Mouse (Mus musculus): Measurements from ENCODE around the gene A930017K11Rik. TPM values are rescaled to one million over a fixed set of nuclear protein-coding genes. Genes with fewer than 3 reads are reported as not detected.

Gene A930017K11Rik
- total RNA-seq, 1 experiment from 2014 or later = not detected

DNA sequence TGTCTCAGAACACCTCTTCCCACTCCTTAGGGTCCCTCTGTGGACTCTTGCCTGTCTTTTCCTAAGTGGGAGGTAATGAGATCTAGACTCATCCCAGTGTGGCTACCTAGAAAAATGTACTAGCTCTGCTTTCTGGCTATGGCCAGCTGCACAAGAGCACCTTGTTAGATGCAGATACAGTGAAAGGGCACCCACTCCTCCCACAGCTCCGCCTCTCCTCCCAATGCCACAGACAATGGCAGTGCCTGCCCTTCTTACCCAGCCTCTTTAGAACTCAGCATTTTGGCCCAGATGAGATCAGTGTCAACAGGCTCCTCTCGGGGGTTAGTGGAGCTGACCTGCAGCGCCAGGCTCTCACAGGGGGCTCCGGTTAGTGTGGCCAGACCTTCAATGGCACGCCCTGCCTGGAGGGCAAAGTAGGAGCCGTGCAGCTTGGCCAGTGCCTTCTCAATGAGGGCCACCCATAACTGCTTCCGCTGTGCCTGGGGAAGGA, 10.1 kb upstream of the A930017K11Rik start:
- no peak for ATAC-seq (replicated peaks in 1 of 2; ENCODE audit: insufficient read depth in 1 of 2, low FRiP score in 2 of 2, low TSS enrichment in 1 of 2, low read depth in 1 of 2, poor library complexity in 2 of 2, severe bottlenecking in 2 of 2)

DNA sequence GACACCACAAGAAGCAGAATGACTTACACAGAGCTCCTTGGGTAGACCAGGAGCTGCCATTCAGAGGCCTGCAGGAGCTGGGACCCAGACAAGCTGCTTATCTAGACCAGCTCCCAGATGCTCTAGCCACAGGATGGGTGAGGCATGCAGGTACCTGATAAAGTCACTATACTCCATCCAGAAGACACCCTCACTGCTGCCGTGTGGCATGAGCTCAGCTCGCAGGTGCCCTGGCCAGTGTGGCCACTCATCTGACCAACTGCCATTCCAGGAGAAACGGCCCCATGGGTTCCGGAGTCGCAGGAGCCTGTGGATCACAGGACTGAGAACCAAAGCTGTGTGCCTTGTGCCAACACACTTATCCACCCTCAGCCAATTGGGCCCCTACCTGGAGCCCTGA, 9.2 kb upstream of the A930017K11Rik start:
- ATAC-seq (replicated peaks in 1 of 2; ENCODE audit: insufficient read depth in 1 of 2, low FRiP score in 2 of 2, low TSS enrichment in 1 of 2, low read depth in 1 of 2, poor library complexity in 2 of 2, severe bottlenecking in 2 of 2) = peak in 1 of 2 experiments; percentile 38; a peak in 1 of 4 replicates

DNA sequence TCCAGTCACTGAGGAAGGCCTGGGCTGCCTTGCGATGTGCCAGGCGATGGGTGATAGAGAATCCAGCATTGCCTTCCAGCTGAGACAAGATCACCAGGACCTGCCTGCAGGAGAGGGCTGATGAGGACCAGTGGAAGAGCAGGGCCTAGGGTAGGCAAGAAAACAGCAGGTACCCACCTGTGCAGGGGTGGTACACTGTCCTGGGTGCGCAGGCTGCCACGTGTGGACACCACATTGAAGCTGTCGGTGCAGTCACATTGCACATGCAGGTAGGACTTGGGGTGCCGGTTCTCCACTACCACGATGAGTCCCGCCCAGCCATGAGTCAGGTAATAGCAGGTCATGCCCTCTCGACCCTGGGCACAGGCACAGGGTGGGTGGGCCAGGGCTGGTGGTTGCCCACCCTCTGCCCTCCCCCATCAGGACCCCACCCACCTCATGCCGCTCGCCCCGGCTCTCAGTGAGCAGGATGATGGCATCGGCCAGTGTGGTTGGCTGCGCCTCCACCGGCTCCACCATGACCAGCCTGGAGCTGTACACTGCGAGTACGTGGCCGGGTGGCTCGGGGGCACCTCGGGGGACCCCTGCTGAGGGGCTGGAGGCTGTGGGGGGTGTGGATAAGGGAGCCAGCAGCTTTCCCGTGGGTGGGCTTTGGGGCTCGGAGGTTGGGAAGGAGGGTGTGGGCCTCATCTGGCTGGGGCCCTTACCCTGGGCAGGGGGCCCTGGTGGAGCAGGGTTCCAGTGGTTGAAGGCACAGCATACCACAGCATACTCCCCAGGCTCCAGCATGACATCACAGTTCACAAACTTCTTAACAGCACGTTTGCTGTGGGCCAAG, 7.5 kb upstream of the A930017K11Rik start:
- ATAC-seq (replicated peaks in 1 of 2; ENCODE audit: insufficient read depth in 1 of 2, low FRiP score in 2 of 2, low TSS enrichment in 1 of 2, low read depth in 1 of 2, poor library complexity in 2 of 2, severe bottlenecking in 2 of 2) = no peak

DNA sequence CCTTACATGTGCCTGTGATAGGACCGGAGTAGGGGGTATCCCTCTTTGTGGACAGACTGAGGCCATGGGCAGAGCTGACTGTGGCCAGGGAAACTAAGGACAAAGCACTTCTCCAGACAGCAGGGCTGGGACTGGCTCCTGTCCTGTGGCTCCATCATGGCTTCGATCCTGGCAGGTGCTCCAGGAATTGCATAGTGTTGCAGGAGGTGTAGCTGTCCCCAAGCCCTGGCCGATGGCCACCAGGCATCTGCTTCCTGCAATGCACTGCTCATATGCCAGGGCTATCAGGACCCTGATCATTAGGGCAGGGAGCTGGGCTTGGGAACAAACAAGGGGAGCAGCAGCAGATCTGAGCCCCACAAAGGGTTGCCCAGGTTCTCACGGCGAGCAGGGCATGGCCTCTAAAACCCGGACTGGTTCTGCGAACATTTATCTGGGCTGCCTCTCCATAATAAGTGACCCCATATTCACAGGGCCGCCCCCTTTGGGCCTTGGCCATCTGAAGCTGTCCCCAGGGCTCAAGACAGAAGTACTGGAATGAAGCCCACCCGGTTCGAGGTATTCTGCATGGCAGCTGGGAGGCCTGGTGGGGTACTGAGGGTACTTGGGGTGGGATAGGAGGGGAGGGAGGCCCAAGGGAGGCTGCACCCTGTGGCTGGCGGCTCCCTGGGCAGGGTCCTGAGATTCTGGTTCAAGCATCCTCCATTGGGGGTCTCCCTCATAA, 6.6 kb upstream of the A930017K11Rik start:
- no peak for ATAC-seq (replicated peaks in 1 of 2; ENCODE audit: insufficient read depth in 1 of 2, low FRiP score in 2 of 2, low TSS enrichment in 1 of 2, low read depth in 1 of 2, poor library complexity in 2 of 2, severe bottlenecking in 2 of 2)

DNA sequence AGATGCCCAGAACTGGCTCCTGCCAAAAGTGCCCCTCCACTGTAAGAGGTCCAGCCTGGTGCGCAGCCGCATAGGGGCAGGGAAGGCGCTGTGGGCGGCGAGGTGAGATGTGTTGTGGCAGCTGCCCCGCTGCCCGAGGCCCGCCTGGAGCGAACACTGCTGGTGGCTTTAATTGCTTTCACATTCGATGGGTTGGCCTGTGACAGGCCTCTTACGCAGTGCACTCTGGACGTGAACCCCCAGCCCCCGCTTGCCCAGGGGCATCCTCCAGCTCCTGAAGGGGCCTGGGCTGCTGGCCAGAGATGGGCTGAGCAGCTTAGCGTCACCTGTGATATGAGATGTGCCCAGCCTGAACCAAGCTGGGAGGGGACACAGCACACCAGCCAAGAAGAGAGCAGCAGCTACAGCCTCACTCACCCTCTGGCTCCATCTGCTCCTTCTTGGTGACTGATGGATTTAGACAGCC, 5.3 kb upstream of the A930017K11Rik start:
- no peak for ATAC-seq (replicated peaks in 1 of 2; ENCODE audit: insufficient read depth in 1 of 2, low FRiP score in 2 of 2, low TSS enrichment in 1 of 2, low read depth in 1 of 2, poor library complexity in 2 of 2, severe bottlenecking in 2 of 2)

DNA sequence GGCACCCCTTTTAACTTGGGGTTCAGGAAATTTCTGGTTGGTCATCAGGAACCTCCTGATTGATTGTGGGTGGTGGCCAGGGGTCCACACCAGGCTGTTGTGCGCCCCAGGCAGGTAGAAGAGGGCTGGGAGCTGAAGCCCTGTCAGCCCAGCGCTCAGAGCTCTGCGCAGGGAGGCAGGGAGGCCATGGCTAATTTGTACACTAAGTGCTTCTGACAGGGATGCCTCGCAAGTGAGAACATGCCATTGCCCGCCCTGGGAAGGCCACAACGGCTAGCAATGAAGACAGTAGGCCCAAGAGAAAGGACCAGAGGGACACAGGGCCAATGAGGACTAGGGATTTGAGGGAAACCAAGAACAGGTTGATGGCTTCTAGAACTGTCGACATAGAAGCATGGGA, 4.3 kb upstream of the A930017K11Rik start:
- no peak for ATAC-seq (replicated peaks in 1 of 2; ENCODE audit: insufficient read depth in 1 of 2, low FRiP score in 2 of 2, low TSS enrichment in 1 of 2, low read depth in 1 of 2, poor library complexity in 2 of 2, severe bottlenecking in 2 of 2)

DNA sequence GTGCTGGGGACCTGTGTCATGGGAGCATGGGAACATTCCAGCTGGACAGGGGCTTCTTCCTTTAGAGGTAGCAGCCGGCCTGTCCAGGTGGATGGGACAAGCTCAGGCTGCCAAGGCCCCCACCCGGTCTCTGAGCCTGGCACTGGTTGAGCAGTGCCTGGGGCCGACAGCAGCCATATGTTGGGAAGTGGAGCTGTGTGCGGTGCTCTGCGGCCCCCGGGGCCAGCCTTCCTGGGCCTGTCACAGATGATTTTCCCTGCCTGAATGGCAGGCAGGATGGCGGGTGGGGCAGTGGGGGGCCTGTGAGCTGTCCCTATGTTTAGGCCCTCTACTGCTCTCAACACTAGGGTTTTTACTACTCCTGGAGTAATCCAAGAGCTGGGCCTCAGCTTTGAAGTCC, 3.8 kb upstream of the A930017K11Rik start:
- ATAC-seq (replicated peaks in 1 of 2; ENCODE audit: insufficient read depth in 1 of 2, low FRiP score in 2 of 2, low TSS enrichment in 1 of 2, low read depth in 1 of 2, poor library complexity in 2 of 2, severe bottlenecking in 2 of 2) = no peak

DNA sequence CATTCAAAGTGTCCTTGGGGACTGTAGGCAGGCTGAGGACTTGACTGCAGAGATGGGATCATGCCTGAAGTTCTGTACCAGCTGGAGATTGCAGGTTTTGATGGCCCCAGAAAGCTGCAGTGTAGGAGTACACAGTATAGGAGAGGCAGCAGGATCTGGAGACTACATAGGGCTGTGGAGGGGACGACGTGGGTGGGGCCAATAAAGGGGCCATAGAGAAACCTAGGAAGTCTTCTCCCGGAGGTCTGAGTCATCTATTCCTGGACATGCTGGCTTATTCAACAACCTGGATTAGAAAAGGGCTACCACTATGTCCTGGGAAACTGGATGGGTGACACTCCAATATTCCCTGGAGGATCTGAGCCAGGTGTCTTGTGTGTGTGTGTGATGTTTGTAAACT, 3.4 kb upstream of the A930017K11Rik start:
- no peak for ATAC-seq (replicated peaks in 1 of 2; ENCODE audit: insufficient read depth in 1 of 2, low FRiP score in 2 of 2, low TSS enrichment in 1 of 2, low read depth in 1 of 2, poor library complexity in 2 of 2, severe bottlenecking in 2 of 2)

DNA sequence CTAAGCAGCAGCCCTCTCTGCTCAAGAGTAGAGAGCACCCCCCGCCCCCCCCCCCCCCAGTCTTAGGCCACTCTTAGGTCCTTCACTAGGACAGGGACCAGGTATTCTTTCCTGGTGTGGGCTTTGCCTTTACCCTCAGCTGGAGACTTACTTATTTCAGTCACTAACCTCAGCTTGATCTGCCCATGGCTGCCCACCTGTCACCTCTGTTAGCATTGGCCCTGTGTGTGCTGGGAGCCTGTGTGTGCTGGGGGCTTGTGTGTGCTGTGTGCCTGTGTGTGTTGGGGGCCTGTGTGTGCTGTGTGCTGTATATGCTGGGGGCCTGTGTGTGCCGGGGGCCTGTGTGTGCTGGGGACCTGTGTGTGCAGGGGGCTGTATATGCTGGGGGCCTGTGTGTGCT, 2.3 kb upstream of the A930017K11Rik start:
- no peak for ATAC-seq (replicated peaks in 1 of 2; ENCODE audit: insufficient read depth in 1 of 2, low FRiP score in 2 of 2, low TSS enrichment in 1 of 2, low read depth in 1 of 2, poor library complexity in 2 of 2, severe bottlenecking in 2 of 2)

DNA sequence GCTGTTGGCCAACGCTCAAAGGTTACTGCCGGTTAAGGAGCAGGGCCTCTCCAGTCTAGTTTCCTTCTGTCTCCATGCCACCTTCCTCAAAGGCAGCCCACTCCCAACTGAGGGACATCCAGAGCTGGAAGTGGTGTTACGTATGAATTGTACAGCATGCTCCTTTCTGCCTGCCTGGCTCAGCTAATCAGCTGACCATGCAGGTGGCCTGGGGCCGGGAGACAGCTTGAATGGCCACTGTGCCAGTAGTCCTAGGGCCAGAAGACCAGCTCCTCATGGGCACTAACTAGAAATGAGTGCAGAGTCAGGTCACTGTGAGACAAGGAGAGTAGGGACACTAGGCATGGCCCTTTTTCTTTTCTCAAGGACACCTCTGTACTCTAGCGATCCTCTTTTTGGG, 796 bp upstream of the A930017K11Rik start:
- no peak for ATAC-seq (replicated peaks in 1 of 2; ENCODE audit: insufficient read depth in 1 of 2, low FRiP score in 2 of 2, low TSS enrichment in 1 of 2, low read depth in 1 of 2, poor library complexity in 2 of 2, severe bottlenecking in 2 of 2)

DNA sequence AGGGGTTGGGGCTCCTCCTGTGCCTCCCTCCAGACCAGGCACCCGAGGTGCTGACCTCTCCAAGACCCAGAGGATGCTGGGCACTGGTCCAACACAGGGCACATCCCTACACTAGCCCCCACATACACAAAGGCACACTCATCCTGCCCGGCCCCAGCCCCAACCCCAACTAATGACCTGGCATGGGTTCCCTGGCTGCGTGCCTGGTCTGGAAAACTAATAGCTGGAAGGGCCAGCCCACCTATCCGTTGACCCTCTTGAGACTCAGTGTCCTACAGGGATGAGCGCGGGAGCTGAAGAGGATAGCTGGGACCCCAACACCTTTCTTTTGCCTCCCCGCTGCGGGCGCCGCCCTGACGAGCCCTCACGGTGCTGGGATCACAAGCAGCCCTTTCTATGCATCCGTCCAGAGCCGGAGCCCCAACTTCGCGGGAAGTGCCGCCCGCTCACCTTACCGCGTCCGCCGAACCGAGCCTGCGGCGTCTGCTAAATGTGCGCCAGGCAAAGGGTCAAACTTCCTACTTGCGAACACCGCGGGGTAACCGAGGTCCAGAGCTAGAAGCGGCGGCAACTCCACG, 1.1 kb downstream of the A930017K11Rik start:
- no peak for ATAC-seq (replicated peaks in 1 of 2; ENCODE audit: insufficient read depth in 1 of 2, low FRiP score in 2 of 2, low TSS enrichment in 1 of 2, low read depth in 1 of 2, poor library complexity in 2 of 2, severe bottlenecking in 2 of 2)

DNA sequence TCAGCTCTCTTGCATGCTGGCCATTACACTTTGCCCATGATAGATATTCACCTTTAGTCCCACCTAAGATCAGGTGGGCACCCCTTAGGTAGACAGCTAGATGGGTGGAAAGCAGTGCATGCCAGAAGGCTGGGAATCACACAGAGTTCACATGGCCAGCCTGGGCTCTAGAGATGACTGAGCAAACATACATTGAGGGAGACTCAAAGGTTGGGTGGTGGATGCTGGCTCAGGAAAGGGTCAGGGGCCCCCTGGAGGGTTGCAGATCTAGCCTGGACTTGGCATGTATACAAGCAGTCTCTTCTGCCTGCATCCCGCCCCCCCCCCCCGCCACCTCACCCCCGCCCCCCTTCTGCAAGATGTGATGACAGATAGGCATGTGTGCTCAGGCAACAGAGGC, 1.7 kb downstream of the A930017K11Rik start:
- ATAC-seq (replicated peaks in 1 of 2; ENCODE audit: insufficient read depth in 1 of 2, low FRiP score in 2 of 2, low TSS enrichment in 1 of 2, low read depth in 1 of 2, poor library complexity in 2 of 2, severe bottlenecking in 2 of 2) = no peak

DNA sequence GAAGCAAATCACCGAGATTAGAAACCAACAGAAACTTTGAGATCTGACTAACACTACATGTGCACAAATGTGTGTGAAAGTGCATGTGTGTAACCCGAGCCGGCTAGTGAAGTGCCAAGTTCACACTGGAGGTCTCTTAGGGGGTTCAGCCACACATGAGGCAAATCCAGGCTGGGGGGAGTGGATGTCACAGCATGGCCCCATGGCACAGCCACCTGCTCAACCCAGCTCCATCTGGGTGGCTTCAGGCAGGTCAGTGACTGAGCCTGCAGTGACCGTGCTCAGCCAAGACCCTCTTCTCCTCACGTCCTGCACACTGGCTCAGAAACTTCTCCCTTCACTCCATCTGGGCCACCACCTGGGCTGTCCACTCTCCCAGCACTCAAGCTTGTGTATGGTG, 2.4 kb downstream of the A930017K11Rik start:
- no peak for ATAC-seq (replicated peaks in 1 of 2; ENCODE audit: insufficient read depth in 1 of 2, low FRiP score in 2 of 2, low TSS enrichment in 1 of 2, low read depth in 1 of 2, poor library complexity in 2 of 2, severe bottlenecking in 2 of 2)

DNA sequence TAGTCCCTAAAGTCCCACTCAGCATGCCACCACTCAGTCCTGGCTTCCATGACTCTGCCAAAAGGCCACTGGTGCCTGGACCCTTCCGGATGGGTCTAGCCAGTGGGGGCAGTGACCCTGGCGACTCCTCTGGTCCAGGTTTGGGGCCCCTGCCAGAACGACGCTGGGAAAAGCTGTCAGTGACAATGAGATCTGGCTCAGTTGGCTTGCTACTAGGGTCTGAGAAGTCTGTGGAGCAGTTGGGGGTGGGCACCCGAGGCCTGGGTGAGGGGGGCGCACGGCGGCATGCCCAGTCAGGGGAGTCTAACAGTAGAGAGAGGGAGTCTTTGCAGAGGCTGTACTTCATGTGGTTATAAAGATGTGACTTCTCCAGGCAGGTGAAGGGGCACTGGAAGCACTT, 4.3 kb downstream of the A930017K11Rik start:
- ATAC-seq (replicated peaks in 1 of 2; ENCODE audit: insufficient read depth in 1 of 2, low FRiP score in 2 of 2, low TSS enrichment in 1 of 2, low read depth in 1 of 2, poor library complexity in 2 of 2, severe bottlenecking in 2 of 2) = no peak

DNA sequence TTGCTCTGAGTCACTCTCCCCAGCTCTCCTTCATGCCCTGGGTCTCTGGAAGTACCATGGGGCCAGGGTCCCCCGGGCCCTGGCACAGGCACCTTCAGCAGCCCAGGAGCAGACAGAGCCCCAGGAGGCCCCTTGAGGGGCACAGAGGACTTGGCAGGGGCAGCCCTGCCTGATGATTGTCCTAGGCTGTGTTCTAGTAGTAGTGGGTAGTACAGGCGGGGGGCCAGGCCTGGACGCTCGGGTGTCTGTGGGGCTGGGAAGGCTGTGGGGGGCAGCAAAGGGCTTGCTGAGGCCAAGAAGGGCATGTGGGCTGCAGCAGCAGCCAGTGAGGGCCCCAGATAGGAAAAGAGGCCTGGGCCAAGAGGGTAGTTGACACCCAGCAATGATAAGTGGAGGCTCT, 4.8 kb downstream of the A930017K11Rik start:
- ATAC-seq (replicated peaks in 1 of 2; ENCODE audit: insufficient read depth in 1 of 2, low FRiP score in 2 of 2, low TSS enrichment in 1 of 2, low read depth in 1 of 2, poor library complexity in 2 of 2, severe bottlenecking in 2 of 2) = no peak

DNA sequence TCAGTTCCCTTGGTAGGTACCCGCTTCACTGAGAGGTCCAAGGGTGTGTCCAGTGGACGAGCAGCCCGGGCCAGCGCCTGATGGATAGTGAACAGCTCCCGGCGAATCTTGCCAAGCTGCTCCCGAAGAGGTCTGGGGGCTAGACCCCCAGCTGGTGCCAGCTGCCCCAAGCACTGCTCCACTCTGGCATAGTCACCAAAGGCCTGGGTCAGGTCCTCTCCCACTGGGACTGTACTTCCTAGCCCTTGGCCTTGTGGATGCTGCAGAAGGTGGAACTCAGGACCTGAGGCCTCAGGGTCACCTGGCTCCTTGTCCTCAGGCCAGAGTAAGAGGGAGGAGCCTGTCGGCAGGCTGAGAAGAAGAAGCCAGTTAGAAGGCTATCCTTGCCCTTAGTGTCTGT, 5.5 kb downstream of the A930017K11Rik start:
- no peak for ATAC-seq (replicated peaks in 1 of 2; ENCODE audit: insufficient read depth in 1 of 2, low FRiP score in 2 of 2, low TSS enrichment in 1 of 2, low read depth in 1 of 2, poor library complexity in 2 of 2, severe bottlenecking in 2 of 2)

DNA sequence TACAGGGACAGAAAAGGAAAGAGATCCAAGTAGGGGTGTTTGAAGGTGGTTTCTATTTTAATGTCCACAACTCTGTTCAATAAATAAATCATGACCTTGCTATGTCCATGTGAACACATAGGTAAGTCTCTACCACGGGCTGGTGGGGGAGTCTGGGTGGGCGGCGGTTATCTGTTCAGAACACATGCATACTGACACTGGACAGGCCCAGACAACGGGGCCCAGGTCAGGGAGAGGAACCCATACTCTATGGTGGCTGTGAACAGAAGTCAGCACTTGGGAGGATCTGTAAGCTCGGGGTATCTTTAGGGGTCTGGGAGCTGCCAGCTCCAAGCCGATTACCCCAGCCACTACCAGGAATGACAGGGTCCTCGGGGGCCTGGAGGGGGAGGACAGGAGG, 6.0 kb downstream of the A930017K11Rik start:
- ATAC-seq (replicated peaks in 1 of 2; ENCODE audit: insufficient read depth in 1 of 2, low FRiP score in 2 of 2, low TSS enrichment in 1 of 2, low read depth in 1 of 2, poor library complexity in 2 of 2, severe bottlenecking in 2 of 2) = no peak

DNA sequence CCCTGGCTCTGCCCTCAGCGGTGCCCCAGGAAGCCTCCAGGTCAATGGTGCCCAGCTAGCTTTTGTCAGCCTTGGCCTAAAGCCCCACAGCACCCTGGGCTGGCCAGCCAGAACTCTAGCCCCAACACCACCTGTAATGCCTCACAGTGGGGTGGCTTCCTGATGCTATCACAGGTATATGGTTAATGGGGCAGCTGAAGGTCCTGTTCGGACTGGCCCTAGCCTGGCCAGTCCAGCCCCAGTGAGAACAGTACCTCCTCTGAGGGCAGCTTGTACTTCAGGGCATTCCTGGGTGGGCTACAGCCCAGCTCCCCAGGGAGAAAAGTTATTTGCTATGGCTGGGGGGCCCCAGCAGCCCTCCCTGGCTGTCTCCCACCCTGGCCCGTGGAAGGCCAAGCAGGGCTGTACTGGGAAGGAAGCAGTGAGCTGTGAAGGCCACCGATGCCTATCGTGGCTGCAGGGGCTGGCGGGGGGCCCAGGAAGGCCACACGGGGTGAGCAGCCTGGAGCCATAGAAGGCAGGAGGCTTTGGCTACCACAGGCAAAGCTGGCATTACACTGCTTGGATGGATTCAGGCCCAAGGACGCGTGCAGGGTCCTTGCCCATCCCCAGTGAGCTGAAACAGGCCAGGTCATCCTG, 6.7 kb downstream of the A930017K11Rik start:
- ATAC-seq (replicated peaks in 1 of 2; ENCODE audit: insufficient read depth in 1 of 2, low FRiP score in 2 of 2, low TSS enrichment in 1 of 2, low read depth in 1 of 2, poor library complexity in 2 of 2, severe bottlenecking in 2 of 2) = no peak
